Mouse (Mus musculus) lung, embryonic 16.5 days (tissue): ENCODE data around the gene Rpp25l. TPM values are rescaled to one million over a fixed set of nuclear protein-coding genes. Genes with fewer than 3 reads are reported as not detected.
"Not testable (repeated sequence)": the region's sequence is repeated elsewhere in the genome, so short reads cannot be mapped to it uniquely, and the experiment has no call there.

Experiments used
- ATAC-seq: fragments of 200-750 bp; cut with Nextera tagmentation; 2 replicates; pipeline ENCODE4 v1.8.0; 2017; ENCODE audit warnings: low read depth, mild to moderate bottlenecking, moderate library complexity
- H3K27ac ChIP-seq: fragments of 300-500 bp; sonication (generic); 2 replicates; pipeline ENCODE4 v1.5.1; 2014; ENCODE audit warnings: mild to moderate bottlenecking, control low read depth, low read length
- H3K27me3 ChIP-seq: fragments of 300-500 bp; sonication (generic); 2 replicates; pipeline ENCODE4 v1.6.1; 2014; ENCODE audit warnings: low read depth, low read length, mixed read lengths; ENCODE audit not compliant: control insufficient read depth, insufficient read depth
- H3K36me3 ChIP-seq: fragments of 300-500 bp; sonication (generic); 2 replicates; pipeline ENCODE4 v1.6.1; 2014; ENCODE audit warnings: low read length; ENCODE audit not compliant: control insufficient read depth, insufficient read depth
- H3K4me1 ChIP-seq: fragments of 300-500 bp; sonication (generic); replicated peaks from 2 replicates; pipeline ENCODE4 v1.6.1; 2014; ENCODE audit warnings: low read length, mixed read lengths; ENCODE audit not compliant: control insufficient read depth, insufficient read depth
- H3K4me2 ChIP-seq: fragments of 300-500 bp; sonication (generic); 2 replicates; pipeline ENCODE4 v1.6.1; 2014; ENCODE audit warnings: low read depth, low read length, control low read depth
- H3K4me3 ChIP-seq: fragments of 300-500 bp; sonication (generic); 2 replicates; pipeline ENCODE4 v1.5.1; 2014; ENCODE audit warnings: mild to moderate bottlenecking, low read length, control low read depth
- H3K9ac ChIP-seq: fragments of 300-500 bp; sonication (generic); 2 replicates; pipeline ENCODE4 v1.6.1; 2014; ENCODE audit warnings: low read length, control low read depth
- H3K9me3 ChIP-seq: fragments of 300-500 bp; sonication (generic); 2 replicates; pipeline ENCODE4 v1.6.1; 2016; ENCODE audit warnings: low read length; ENCODE audit not compliant: control insufficient read depth
- whole genome bisulfite sequencing: fragments of 180-500 bp; shearing (Covaris S2); extraction: QIAGEN DNeasy Blood & Tissue Kit; methylation state at CpG from one replicate; pipeline ENCODE4 v1.1.7; 2014; 5-methylcytosine and 5-hydroxymethylcytosine counted together
- polyA plus RNA-seq: library from polyadenylated mRNA; unstranded; fragments of >200 nt; fragmentation: Nextera tagmentation; extraction: Ambion mirVana; gene quantifications from 2 replicates; pipeline ENCODE4 v1.2.1, GENCODE M21; 2015

The Rpp25l gene
- polyA plus RNA-seq, 1 experiment from 2014 or later: 80.5 TPM

- H3K9ac ChIP-seq, H3K27me3 ChIP-seq, H3K9me3 ChIP-seq, H3K4me2 ChIP-seq, H3K4me1 ChIP-seq, H3K36me3 ChIP-seq, H3K27ac ChIP-seq, H3K4me3 ChIP-seq, ATAC-seq: not testable (repeated sequence)
- 17% methylated on average over 4 of the region's 4 CpGs for WGBS
Measured at GRCm38 (mm10) chr4:41693511-41693910, 19.8 kb downstream of the Rpp25l start.

- not testable (repeated sequence) for H3K27ac ChIP-seq, H3K9ac ChIP-seq, H3K9me3 ChIP-seq, H3K27me3 ChIP-seq, H3K4me1 ChIP-seq, H3K36me3 ChIP-seq, H3K4me2 ChIP-seq, H3K4me3 ChIP-seq
- peak; percentile 66; the same call in 1 of the 2 replicates for ATAC-seq
- no CpG with 5 or more reads among the region's 4 CpGs for WGBS
Measured at GRCm38 (mm10) chr4:41690014-41690413, 23.3 kb downstream of the Rpp25l start.

DNA sequence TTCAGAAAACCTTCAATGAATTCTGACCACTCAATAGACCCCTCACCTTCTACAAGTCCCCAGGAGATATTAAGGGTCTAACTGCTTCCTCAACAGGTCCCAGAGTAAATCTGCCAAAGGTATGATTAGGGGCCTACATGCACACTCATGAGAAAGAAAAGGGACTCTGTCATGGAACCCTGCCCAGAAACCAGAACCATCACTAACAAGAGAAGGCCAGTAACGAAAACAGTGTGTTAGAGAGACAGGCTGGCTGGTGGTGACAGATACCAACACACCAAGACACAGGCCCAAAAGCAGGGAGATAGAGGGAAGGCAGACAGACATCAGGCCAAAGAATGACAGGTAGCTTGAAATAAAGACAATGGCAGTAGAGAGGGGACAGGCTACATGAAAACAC is 24.8 kb downstream of the Rpp25l start:
- not testable (repeated sequence) for H3K9me3 ChIP-seq, H3K4me3 ChIP-seq, H3K36me3 ChIP-seq, H3K4me1 ChIP-seq, H3K27ac ChIP-seq, H3K4me2 ChIP-seq, H3K9ac ChIP-seq, H3K27me3 ChIP-seq, ATAC-seq
- 41% methylated on average over 1 of the region's 1 CpGs for WGBS

GRCm38 (mm10) chr4:41685882-41686492 is 27.3 kb downstream of the Rpp25l start:
- not testable (repeated sequence) for ATAC-seq, H3K4me3 ChIP-seq, H3K9me3 ChIP-seq, H3K4me2 ChIP-seq, H3K36me3 ChIP-seq, H3K4me1 ChIP-seq, H3K27ac ChIP-seq, H3K27me3 ChIP-seq, H3K9ac ChIP-seq
- 62% methylated on average over 9 of the region's 10 CpGs for WGBS

GRCm38 (mm10) chr4:41684931-41685453 is 28.3 kb downstream of the Rpp25l start:
- H3K4me1 ChIP-seq, H3K36me3 ChIP-seq, H3K4me2 ChIP-seq, H3K27ac ChIP-seq, H3K4me3 ChIP-seq, H3K9me3 ChIP-seq, H3K27me3 ChIP-seq, H3K9ac ChIP-seq: not testable (repeated sequence)
- 1% methylated on average over 14 of the region's 14 CpGs for WGBS
- peak; percentile 22; the same call in 1 of the 2 replicates for ATAC-seq

GRCm38 (mm10) chr4:41684131-41684930 is 29.0 kb downstream of the Rpp25l start:
- 0 out of 2 replicates have a peak overlapping the region, but pooled peaks have one; percentile 11 for H3K4me2 ChIP-seq
- H3K4me3 ChIP-seq, H3K9me3 ChIP-seq, H3K9ac ChIP-seq, H3K36me3 ChIP-seq, H3K27me3 ChIP-seq, H3K27ac ChIP-seq, H3K4me1 ChIP-seq: not testable (repeated sequence)
- 4% methylated on average over 22 of the region's 27 CpGs for WGBS
- ATAC-seq: peak; percentile 17; the same call in 1 of the 2 replicates

DNA sequence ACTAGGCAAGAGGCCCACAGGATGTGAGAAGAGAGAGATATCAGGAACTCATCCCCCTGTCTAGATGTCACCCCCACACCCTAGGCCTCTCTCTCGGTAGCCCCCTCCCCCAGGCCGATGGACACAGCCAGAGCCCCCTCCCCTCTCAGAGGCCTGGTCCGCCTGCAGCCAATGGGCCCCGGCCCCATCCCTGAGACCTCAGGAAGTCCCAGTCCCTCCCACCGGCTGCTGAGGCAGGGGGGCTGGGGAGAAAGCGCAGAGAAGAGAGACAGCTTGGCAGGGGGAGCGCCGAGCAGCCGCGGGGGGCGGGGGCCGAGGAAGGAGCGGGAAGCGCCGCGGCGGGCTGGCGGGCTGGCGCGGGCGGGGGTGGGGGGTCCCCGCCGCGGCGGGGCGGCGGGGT is 30.0 kb downstream of the Rpp25l start:
- H3K4me1 ChIP-seq: peaks cover 17% of the 10 kb centered on the region
- not testable (repeated sequence) for H3K27ac ChIP-seq, H3K9ac ChIP-seq, H3K36me3 ChIP-seq, H3K27me3 ChIP-seq, H3K9me3 ChIP-seq, H3K4me3 ChIP-seq
- peak; percentile 58 for ATAC-seq
- peak overlapping the region; percentile 42 for H3K4me2 ChIP-seq
- WGBS: 4% methylated on average over 9 of the region's 27 CpGs

DNA sequence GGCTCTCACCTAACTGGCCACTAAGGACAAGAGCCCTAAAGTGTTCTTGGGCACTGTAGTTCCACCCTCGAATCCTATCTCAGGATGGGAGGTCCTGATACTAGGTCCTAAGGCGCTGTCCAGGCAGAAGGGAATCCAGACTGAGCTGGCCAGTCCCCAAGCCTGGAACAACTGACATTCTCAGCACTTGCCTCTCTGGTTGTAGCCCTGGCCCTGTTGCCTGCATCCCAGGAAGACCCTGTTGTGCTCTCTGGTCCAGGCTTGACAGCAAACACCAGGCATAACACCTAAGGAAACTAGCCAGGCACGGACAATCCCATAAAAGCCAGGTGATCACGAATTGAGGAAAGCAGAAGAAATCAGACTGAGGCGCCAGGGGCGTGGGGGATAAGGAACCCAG is 30.5 kb downstream of the Rpp25l start:
- Histone ChIP-seq H3K9ac (no peak overlapping the region), H3K4me3 (no peak overlapping the region), H3K9me3 (no peaks in the 10 kb centered on the region), H3K27ac (no peak overlapping the region), H3K4me2 (no peak overlapping the region), H3K4me1 (peaks cover 19% of the 10 kb centered on the region), H3K27me3 (peaks cover 2% of the 10 kb centered on the region; the same call in 1 of the 2 replicates), H3K36me3 (no peaks in the 10 kb centered on the region)
- no peak for ATAC-seq
- 25% methylated on average over 6 of the region's 6 CpGs for WGBS

- 53% methylated on average over 10 of the region's 10 CpGs for WGBS
Measured at GRCm38 (mm10) chr4:41681947-41682346, 31.4 kb downstream of the Rpp25l start.

More at GRCm38 (mm10) chr4:41681947-41682346, 31.4 kb downstream of the Rpp25l start:
- Histone ChIP-seq H3K27me3 (peaks cover 2% of the 10 kb centered on the region; the same call in 1 of the 2 replicates), H3K36me3 (no peaks in the 10 kb centered on the region), H3K4me3 (no peak overlapping the region), H3K4me2 (no peak overlapping the region), H3K9ac (no peak overlapping the region), H3K27ac (no peak overlapping the region), H3K9me3 (no peaks in the 10 kb centered on the region), H3K4me1 (peaks cover 27% of the 10 kb centered on the region)
- ATAC-seq: no peak
